Mouse (Mus musculus) midbrain, postnatal 0 days (tissue): ENCODE results near the gene Olfr808. TPM values are rescaled to one million over a fixed set of nuclear protein-coding genes. Genes with fewer than 3 reads are reported as not detected.

ENCODE experiments used
- ATAC-seq: fragments of 200-750 bp; cut with Nextera tagmentation; 2 replicates; pipeline ENCODE4 v1.8.0; 2017; ENCODE audit warnings: moderate number of reproducible peaks, mild to moderate bottlenecking, moderate TSS enrichment, moderate library complexity; ENCODE audit not compliant: low FRiP score
- DNase-seq: peaks from one replicate; pipeline ENCODE4 v3.0.0-alpha.2; 2015; ENCODE audit warnings: low spot score
- H3K27ac ChIP-seq: fragments of 300-500 bp; sonication (generic); 2 replicates; pipeline ENCODE4 v1.5.1; 2014; ENCODE audit warnings: low read depth, mild to moderate bottlenecking, low read length, mixed read lengths
- H3K27me3 ChIP-seq: fragments of 300-500 bp; sonication (generic); 2 replicates; pipeline ENCODE4 v1.6.1; 2014; ENCODE audit warnings: low read length, control low read depth, mixed read lengths; ENCODE audit not compliant: insufficient read depth
- H3K36me3 ChIP-seq: fragments of 300-500 bp; sonication (generic); 2 replicates; pipeline ENCODE4 v1.6.1; 2014; ENCODE audit warnings: low read length, control low read depth, mixed read lengths; ENCODE audit not compliant: insufficient read depth
- H3K4me1 ChIP-seq: fragments of 300-500 bp; sonication (generic); 2 replicates; pipeline ENCODE4 v1.6.1; 2014; ENCODE audit warnings: mild to moderate bottlenecking, control low read depth, antibody characterized with exemption, low read length, mixed read lengths; ENCODE audit not compliant: insufficient read depth
- H3K4me2 ChIP-seq: fragments of 300-500 bp; sonication (generic); 2 replicates; pipeline ENCODE4 v1.6.1; 2014; ENCODE audit warnings: low read depth, mild to moderate bottlenecking, low read length, mixed read lengths; ENCODE audit not compliant: poor library complexity, severe bottlenecking
- H3K4me3 ChIP-seq: fragments of 300-500 bp; sonication (generic); 2 replicates; pipeline ENCODE4 v1.5.1; 2014; ENCODE audit warnings: low read depth, mild to moderate bottlenecking, low read length, moderate library complexity
- H3K9ac ChIP-seq: fragments of 300-500 bp; sonication (generic); replicated peaks from 2 replicates; pipeline ENCODE4 v1.6.1; 2014; ENCODE audit warnings: mild to moderate bottlenecking, low read length, moderate library complexity, mixed read lengths; ENCODE audit not compliant: poor library complexity, severe bottlenecking
- H3K9me3 ChIP-seq: fragments of 300-500 bp; sonication (generic); 2 replicates; pipeline ENCODE4 v1.6.1; 2016; ENCODE audit warnings: low read length, control low read depth
- CTCF ChIP-seq: IDR thresholded peaks from 2 replicates; pipeline ENCODE4 v1.5.1; 2016; ENCODE audit warnings: antibody characterized with exemption, mild to moderate bottlenecking
- WGBS: fragments of 180-500 bp; shearing (Covaris S2); extraction: QIAGEN DNeasy Blood & Tissue Kit; methylation state at CpG from one replicate; pipeline ENCODE4 v1.1.7; 2014; 5-methylcytosine and 5-hydroxymethylcytosine counted together
- microRNA-seq: library from miRNA; unstranded; fragments of <30 nt; microRNA quantifications from one replicate; pipeline ENCODE4, GENCODE M21; 2016; ENCODE audit warnings: borderline number of aligned reads
- polyA plus RNA-seq: library from polyadenylated mRNA; unstranded; fragments of >200 nt; fragmentation: Nextera tagmentation; extraction: Ambion mirVana; gene quantifications from 2 replicates; pipeline ENCODE4 v1.2.1, GENCODE M21; 2015
- total RNA-seq: library from RNA; depleted of rRNA; stranded (reverse); fragments of >200 nt; gene quantifications from 2 replicates; pipeline ENCODE4 v1.2.3, GENCODE M21; 2014; rRNA removed

Gene Olfr808
- total and polyA plus RNA-seq, 2 experiments from 2014 or later, result not detected

GRCm38 (mm10) chr10:129794817-129795216 lies 29.5 kb downstream of the Olfr808 start, which contains the start of gene Olfr810:
Olfr810 (minus strand) TSS chr10:129794917.
- no peak for TF ChIP-seq CTCF
- Histone ChIP-seq H3K9ac (no peak within 1 kb of the TSS), H3K4me3 (no peak within 1 kb of the TSS), H3K27me3 (no peaks in the 10 kb centered on the region), H3K9me3 (no peaks in the 10 kb centered on the region), H3K4me2 (no peak within 1 kb of the TSS), H3K4me1 (no peaks in the 10 kb centered on the region), H3K36me3 (no peaks in the 10 kb centered on the region), H3K27ac (no peak within 1 kb of the TSS)
- no peak for DNase-seq
- ATAC-seq, result no peak

DNA sequence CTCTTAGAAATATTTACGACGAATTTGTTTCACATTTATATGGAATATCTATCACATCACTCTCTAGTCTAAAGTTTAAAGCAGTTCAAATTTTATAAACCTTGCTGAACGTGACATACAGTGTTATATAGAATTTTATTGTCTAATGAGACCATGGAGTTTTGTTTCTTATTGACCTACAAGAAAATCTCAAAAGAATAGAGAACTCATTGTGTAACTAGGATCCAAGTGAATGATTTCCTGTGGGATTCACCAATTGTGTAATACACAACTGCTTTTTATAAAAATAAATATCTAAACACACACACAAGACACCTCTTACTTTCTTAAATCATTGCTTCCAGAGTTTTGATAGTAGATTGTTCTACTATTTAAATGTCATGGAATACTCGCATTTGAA lies 39.0 kb downstream of the Olfr808 start, which contains the start of gene Olfr811:
Olfr811 (minus strand) TSS at position 101 of the 400 bp plus-strand sequence.
- Histone ChIP-seq H3K4me2 (no peak within 1 kb of the TSS), H3K9ac (no peak within 1 kb of the TSS), H3K4me3 (no peak within 1 kb of the TSS), H3K4me1 (no peaks in the 10 kb centered on the region), H3K9me3 (no peaks in the 10 kb centered on the region), H3K36me3 (no peaks in the 10 kb centered on the region), H3K27ac (no peak within 1 kb of the TSS), H3K27me3 (no peaks in the 10 kb centered on the region)
- ATAC-seq (no peak), DNase-seq (no peak)
- 86% methylated on average over 4 of the region's 4 CpGs for WGBS
- no peak for TF ChIP-seq CTCF

Small RNAs within 50 kb of the gene (microRNA-seq; reads per million reads assigned to microRNA genes)
- not detected for gene Gm24485

Other genes starting within 250 kb of the Olfr808 start
- not detected in 2 replicates for gene Olfr791, start 243.7 kb upstream of the Olfr808 start, total RNA-seq
- gene Olfr791, start 243.7 kb upstream of the Olfr808 start, polyA plus RNA-seq, result not detected in 2 replicates
- gene Olfr792, start 226.3 kb upstream of the Olfr808 start, total RNA-seq, result not detected in 2 replicates
- gene Olfr792, start 226.3 kb upstream of the Olfr808 start, polyA plus RNA-seq, result not detected in 2 replicates
- not detected in 2 replicates for gene Olfr794, start 197.8 kb upstream of the Olfr808 start, total RNA-seq
- not detected in 2 replicates for gene Olfr794, start 197.8 kb upstream of the Olfr808 start, polyA plus RNA-seq
- not detected in 2 replicates for gene Olfr796, start 152.9 kb upstream of the Olfr808 start, total RNA-seq
- gene Olfr796, start 152.9 kb upstream of the Olfr808 start, polyA plus RNA-seq, result not detected in 2 replicates
- not detected in 2 replicates for gene Olfr798, start 137.5 kb upstream of the Olfr808 start, total RNA-seq
- not detected in 2 replicates for gene Olfr798, start 137.5 kb upstream of the Olfr808 start, polyA plus RNA-seq
- not detected in 2 replicates for gene Olfr799, start 128.0 kb upstream of the Olfr808 start, total RNA-seq
- gene Olfr799, start 128.0 kb upstream of the Olfr808 start, polyA plus RNA-seq, result not detected in 2 replicates
- not detected in 2 replicates for gene Olfr800, start 107.8 kb upstream of the Olfr808 start, total RNA-seq
- not detected in 2 replicates for gene Olfr800, start 107.8 kb upstream of the Olfr808 start, polyA plus RNA-seq
- not detected in 2 replicates for gene Olfr801, start 91.6 kb upstream of the Olfr808 start, total RNA-seq
- gene Olfr801, start 91.6 kb upstream of the Olfr808 start, polyA plus RNA-seq, result not detected in 2 replicates
- not detected in 2 replicates for gene Olfr802, start 77.3 kb upstream of the Olfr808 start, total RNA-seq
- 0.04 and 0.11 TPM in 2 replicates for gene Olfr802, start 77.3 kb upstream of the Olfr808 start, polyA plus RNA-seq
- not detected in 2 replicates for gene Olfr803, start 71.2 kb upstream of the Olfr808 start, total RNA-seq
- not detected in 2 replicates for gene Olfr803, start 71.2 kb upstream of the Olfr808 start, polyA plus RNA-seq
- gene Olfr804, start 62.3 kb upstream of the Olfr808 start, total RNA-seq, result not detected in 2 replicates
- gene Olfr804, start 62.3 kb upstream of the Olfr808 start, polyA plus RNA-seq, result not detected in 2 replicates
- gene Olfr805, start 36.1 kb upstream of the Olfr808 start, total RNA-seq, result not detected in 2 replicates
- gene Olfr805, start 36.1 kb upstream of the Olfr808 start, polyA plus RNA-seq, result not detected in 2 replicates
- not detected in 2 replicates for gene Olfr806, start 23.6 kb upstream of the Olfr808 start, total RNA-seq
- not detected in 2 replicates for gene Olfr806, start 23.6 kb upstream of the Olfr808 start, polyA plus RNA-seq
- gene Olfr807, start 7.7 kb upstream of the Olfr808 start, total RNA-seq, result not detected in 2 replicates
- gene Olfr807, start 7.7 kb upstream of the Olfr808 start, polyA plus RNA-seq, result not detected in 2 replicates
- gene Olfr809, start 9.2 kb downstream of the Olfr808 start, total RNA-seq, result not detected in 2 replicates
- not detected in 2 replicates for gene Olfr809, start 9.2 kb downstream of the Olfr808 start, polyA plus RNA-seq
- not detected in 2 replicates for gene Olfr810, start 29.4 kb downstream of the Olfr808 start, total RNA-seq
- gene Olfr810, start 29.4 kb downstream of the Olfr808 start, polyA plus RNA-seq, result not detected in 2 replicates
- not detected in 2 replicates for gene Olfr811, start 38.9 kb downstream of the Olfr808 start, total RNA-seq
- gene Olfr811, start 38.9 kb downstream of the Olfr808 start, polyA plus RNA-seq, result not detected in 2 replicates
- not detected in 2 replicates for gene Olfr812, start 80.6 kb downstream of the Olfr808 start, total RNA-seq
- gene Olfr812, start 80.6 kb downstream of the Olfr808 start, polyA plus RNA-seq, result not detected in 2 replicates
- not detected in 2 replicates for gene Olfr813, start 89.9 kb downstream of the Olfr808 start, total RNA-seq
- not detected in 2 replicates for gene Olfr813, start 89.9 kb downstream of the Olfr808 start, polyA plus RNA-seq
- gene Olfr814, start 114.4 kb downstream of the Olfr808 start, total RNA-seq, result not detected in 2 replicates
- not detected in 2 replicates for gene Olfr814, start 114.4 kb downstream of the Olfr808 start, polyA plus RNA-seq
- not detected in 2 replicates for gene Olfr815, start 140.4 kb downstream of the Olfr808 start, total RNA-seq
- not detected in 2 replicates for gene Olfr815, start 140.4 kb downstream of the Olfr808 start, polyA plus RNA-seq
- not detected in 2 replicates for gene Olfr816, start 150.1 kb downstream of the Olfr808 start, total RNA-seq
- gene Olfr816, start 150.1 kb downstream of the Olfr808 start, polyA plus RNA-seq, result not detected in 2 replicates
- not detected in 2 replicates for gene Olfr818, start 183.6 kb downstream of the Olfr808 start, total RNA-seq
- gene Olfr818, start 183.6 kb downstream of the Olfr808 start, polyA plus RNA-seq, result not detected in 2 replicates
- gene Olfr819, start 201.8 kb downstream of the Olfr808 start, total RNA-seq, result not detected in 2 replicates
- gene Olfr819, start 201.8 kb downstream of the Olfr808 start, polyA plus RNA-seq, result not detected in 2 replicates
- gene Olfr247, start 210.7 kb downstream of the Olfr808 start, total RNA-seq, result not detected in 2 replicates
- gene Olfr247, start 210.7 kb downstream of the Olfr808 start, polyA plus RNA-seq, result not detected in 2 replicates
- not detected in 2 replicates for gene Gm10310, start 219.6 kb downstream of the Olfr808 start, total RNA-seq
- gene Gm10310, start 219.6 kb downstream of the Olfr808 start, polyA plus RNA-seq, result not detected in 2 replicates
- gene Olfr820, start 247.1 kb downstream of the Olfr808 start, total RNA-seq, result not detected in 2 replicates
- not detected in 2 replicates for gene Olfr820, start 247.1 kb downstream of the Olfr808 start, polyA plus RNA-seq